Mouse (Mus musculus) frontal cortex, adult 2 months (tissue): ENCODE measurements around the gene Eva1b. TPM values are rescaled to one million over a fixed set of nuclear protein-coding genes. Genes with fewer than 3 reads are reported as not detected.
"Not testable (repeated sequence)": the region's sequence is repeated elsewhere in the genome, so short reads cannot be mapped to it uniquely, and the experiment has no call there.

Source experiments
- DNase-seq, 2 experiments: peaks; one replicate each; pipeline ENCODE4 v3.0.0; 2022; ENCODE audit warnings: low spot score in 1 of 2; ENCODE audit errors: extremely low spot score in 1 of 2
- polyA plus RNA-seq: library from polyadenylated mRNA; depleted of rRNA; stranded (reverse); fragments of >200 nt; gene quantifications from 2 replicates; pipeline ENCODE4 v1.2.3, GENCODE M21; 2012

Eva1b gene
- polyA plus RNA-seq, 1 experiment: 9.3 TPM

DNA sequence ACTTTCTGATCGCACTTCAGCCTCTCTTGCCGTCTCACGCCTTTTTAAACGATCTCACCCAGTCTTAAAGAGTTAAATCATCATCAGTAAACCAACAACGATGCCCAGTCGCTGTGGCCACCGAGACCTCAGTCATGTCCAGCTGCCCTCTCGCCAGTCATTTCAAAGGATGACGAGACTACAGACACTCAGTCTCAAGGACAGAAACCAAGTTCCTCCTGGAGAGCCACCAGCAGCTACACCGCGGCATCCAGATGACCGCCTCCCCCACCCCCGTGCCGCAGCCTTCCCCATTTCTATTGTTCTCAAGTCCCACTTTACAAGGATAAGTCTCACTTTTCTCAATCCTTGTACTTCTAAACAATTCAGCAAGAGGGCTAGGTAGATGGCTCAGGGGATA is 5.3 kb downstream of the Eva1b start:
- DNase-seq: no peak

DNA sequence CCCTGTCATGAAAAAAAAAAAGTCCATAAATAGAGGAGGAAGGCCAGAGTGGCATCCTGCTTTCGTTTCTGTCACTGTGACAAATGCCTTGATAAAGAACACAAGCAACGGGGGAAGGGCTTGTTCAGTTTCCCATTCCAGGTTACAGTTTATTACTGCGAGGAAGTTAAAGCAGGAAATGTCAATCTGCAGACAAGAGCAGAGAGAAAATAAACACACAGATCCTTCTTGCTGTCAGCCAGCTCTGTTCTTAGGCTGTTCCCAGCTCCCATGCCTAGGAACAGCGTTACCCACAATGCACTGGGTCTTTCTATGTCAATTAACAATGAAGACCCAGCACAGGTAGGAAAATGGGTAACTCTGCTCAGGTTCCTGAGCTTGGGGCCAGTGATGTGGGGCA is 7.6 kb downstream of the Eva1b start:
- DNase-seq: no peak

DNA sequence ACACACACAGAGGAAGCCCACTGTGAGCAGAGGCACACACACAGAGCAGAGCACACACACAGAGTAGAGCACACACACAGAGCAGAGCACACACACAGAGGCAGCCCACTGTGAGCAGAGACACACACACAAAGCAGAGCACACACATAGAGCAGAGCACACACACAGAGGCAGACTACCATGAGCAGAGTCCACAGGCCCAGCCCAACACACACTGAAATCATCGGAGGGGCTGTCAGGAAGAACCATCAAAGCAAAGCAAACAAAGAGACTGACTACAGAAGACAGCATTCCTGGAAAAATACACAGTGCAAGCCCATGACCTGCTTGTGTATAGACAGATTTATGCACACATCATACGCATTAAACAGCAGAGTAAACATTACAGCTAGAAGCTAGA is 8.3 kb downstream of the Eva1b start:
- no peak for DNase-seq

DNA sequence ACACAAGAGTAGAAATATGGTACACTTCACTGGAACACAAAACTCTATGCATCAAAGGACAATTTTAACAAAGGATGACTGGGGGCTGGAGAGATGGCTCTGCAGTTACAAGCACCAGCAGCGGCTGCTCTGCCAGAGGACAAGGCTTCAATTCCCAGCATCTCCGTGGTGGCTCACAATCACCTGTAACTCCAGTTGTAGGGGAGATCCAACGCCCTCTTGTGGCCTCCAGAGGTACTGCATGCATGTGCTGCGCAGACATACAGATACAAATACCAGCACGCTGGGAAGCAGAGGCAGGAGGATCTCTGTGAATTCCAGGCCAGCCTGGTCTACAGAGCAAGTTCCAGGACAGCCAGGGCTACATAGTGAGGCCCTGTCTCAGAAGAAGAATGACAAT is 9.1 kb downstream of the Eva1b start:
- DNase-seq: no peak

DNA sequence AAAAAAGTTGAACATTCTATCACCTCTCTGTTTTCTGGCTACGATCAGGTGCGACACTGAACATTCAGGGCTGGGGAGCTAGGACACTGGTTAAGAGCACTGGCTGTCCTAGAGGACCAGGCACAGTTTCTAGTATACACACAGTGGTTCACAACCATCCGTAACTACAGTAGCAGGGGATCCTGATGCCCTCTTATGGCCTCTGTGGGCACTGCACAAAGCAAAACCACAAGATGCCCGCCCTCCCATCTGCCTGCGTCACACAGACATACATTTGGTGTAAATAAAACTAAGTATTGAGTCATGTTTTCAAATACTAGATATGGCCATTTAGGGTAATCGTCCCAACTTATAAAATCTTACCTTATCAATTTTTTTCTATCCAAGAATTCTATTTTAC is 10.0 kb downstream of the Eva1b start:
- no peak for DNase-seq

DNA sequence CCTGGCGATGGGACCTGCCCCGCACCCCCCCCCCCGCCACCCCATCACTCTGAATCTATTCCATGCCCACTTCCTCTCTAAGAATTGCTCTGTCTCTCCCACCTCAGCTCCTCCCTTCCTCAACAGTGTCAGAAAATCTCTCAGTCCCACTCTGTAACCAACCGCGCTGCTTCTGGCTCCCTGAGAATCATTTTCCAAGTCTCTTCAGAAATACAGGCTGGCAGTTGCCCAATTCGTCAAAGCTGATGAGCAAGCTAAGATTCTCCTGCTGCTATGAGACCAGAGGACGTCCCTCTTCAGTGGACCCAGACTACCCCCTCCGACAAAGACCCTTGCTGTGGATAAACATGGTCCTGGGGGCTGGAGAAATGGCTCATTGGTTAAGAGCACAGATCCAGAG is 11.9 kb downstream of the Eva1b start:
- DNase-seq: peak in 1 of 2 experiments; percentile 42

DNA sequence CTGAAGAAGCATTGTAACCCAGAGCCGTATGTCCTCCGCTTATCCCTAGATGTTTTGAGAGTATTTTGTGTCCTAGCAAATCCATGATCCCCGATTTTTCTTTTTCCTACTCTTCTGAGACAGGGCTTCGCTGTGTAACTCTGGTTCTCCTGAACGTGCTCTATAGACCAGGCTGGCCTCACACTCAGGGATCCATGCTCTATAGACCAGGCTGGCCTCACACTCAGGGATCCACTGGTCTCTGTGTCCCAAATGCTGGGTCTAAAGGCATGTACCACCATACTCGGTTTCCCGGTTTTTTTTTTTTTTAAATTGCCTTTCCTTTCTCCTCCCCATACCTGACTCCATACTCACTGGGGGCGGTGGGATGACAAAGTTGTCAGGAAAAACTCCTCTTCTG is 13.4 kb downstream of the Eva1b start:
- no peak for DNase-seq

DNA sequence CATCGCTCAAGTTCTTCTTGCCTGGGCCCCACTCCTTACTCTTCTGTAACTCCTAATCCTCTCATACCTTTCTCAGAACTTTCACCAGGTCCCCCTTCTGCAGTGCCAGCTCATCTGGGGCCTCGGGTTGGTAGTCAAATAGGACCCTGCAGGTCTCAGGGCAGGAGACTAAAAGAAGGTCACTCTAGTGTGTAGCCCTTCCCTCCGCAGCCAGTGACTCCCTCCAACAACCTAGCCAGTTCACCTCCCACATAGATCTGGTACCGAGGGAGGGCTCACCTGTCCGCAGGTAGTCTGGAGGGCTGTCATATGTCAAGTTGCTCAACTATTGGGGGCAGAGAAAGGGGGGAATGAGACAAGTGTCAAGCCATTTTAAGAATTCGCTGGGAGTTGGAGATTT is 13.9 kb downstream of the Eva1b start:
- no peak for DNase-seq

DNA sequence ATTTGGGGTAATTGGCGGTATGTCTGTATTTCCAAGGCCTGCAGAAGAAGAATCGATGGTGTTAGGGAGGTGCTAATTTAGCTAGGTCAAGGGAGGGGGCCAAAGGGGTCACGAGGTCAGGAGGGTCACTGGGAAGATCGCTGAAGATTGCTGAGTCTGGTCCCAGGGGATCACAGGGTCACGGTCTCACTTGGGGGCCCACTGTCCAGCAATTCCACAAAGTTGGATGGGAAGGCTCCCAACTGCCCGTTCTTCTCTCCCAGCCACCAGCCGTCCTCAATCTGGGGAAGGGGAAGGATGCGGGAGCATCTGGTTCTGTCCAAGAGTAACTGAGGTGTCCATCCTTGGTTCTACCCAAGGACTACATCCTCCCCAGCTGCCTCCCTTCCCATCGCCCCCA is 14.4 kb downstream of the Eva1b start:
- no peak for DNase-seq

DNA sequence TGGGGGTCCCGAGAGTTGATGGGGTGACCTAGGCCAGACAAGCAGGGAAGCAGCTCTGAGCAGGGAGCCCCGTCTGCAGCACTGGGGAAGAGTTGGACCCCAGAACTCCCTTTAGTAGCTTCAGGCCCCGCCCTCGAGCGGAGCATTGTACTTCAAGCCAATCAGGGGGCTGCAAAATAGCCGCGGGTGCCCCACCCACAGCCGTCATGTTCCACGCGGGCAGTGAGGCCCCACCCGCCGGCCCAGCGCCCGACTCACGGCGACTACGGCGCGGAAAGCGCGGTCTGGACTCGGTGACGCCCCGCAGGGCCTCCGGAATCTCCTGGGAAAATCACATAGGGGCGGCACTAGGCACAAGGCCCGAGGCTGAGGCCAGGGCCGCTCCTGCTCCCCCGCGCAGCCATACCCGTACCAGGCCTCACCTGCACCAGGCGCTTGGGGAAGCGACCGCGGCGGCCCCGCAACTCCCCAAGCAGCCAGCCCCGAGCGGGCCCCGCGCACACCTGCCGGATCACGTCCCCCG is 15.1 kb downstream of the Eva1b start:
- peak; percentile 74 to 81 for DNase-seq

DNA sequence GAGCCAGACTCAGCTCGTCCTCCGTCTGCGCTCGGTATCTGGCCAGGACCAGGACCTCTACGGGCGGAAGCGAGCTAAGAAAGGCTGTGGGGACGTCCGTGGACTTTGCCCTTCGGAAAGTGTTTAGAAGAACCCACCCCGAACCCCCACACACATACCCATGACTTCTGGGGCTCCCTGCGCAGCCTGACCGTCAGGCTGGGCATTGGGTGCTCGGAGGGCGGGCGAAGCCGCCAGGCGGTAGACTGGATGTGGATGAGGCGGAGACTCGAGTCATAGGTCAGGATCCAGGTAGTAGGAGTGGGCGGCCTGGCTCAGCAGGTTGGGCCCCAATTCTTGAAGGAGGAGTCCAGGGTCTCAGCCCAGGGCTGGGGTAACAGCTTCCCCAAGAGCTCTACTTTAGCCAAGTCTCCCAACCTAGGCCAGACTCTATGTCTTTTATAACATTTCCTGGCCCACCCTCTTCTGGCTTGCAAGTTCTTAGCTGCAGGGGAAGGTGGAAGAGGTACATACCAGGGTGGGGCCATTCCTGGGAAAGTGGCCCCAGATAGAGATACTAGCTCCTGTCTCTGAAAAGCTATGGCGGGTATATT is 15.6 kb downstream of the Eva1b start, which contains the start of gene Sh3d21:
TSS of gene Sh3d21 (minus strand) at position 425 of the 593 bp plus-strand sequence.
- no peak for DNase-seq

DNA sequence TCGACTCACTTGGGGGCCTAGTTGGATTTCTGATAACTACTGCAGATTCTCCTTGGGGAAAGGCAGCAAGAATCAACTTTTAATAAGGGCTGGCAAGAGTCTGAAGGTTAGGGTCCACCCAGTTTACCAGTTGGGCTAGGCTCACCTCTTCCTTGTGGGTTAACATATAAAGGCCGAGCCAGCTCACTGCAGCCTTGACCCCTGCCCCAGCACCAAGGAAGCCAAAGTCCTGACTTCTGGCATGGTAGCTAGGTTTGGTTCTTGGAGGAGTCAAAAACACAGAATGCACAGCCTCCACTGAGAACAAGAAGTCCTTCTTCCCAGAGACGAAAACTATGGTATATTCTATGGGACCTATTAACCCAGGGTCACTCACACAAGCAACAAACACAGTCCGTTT is 16.1 kb downstream of the Eva1b start:
- DNase-seq: no peak

DNA sequence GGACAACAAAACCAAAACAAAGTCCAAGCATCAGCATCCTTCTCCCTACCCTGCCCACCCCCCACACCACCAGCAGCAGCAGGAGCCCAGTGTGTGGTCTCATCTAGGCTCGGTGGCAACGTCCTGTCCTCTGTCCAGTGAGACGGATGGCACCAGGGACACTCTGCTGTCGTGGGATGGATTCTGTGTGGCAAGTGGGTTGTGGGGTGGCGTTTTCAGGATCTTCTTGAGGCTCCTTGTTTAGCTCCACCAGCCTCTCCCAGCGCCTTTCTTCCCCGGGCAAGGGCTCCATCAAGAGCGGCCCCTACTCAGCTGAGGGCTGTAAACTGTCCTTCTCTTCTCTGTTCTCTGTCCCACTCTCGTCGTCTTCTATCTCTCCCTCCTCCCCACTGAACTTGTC is 17.5 kb downstream of the Eva1b start:
- DNase-seq: not testable (repeated sequence)

DNA sequence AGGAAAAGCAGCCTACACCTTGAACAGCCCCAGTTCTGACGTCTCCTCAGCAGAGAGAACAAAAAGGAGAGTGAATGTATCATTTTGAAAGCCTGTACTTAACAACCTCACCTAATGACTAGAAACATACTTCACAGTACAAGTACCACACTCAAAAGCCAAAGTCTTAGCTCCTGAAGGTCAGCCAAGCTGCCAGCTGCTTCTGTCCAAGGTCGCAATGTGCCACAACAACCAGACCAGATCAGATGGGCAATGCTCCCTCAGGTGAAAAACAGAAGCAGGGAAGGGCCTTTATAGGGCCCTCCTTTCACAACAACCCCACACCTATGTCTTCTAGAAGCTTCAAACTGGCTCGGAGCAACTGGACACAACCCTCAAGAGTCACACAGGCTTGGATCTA is 18.5 kb downstream of the Eva1b start:
- DNase-seq: no peak

DNA sequence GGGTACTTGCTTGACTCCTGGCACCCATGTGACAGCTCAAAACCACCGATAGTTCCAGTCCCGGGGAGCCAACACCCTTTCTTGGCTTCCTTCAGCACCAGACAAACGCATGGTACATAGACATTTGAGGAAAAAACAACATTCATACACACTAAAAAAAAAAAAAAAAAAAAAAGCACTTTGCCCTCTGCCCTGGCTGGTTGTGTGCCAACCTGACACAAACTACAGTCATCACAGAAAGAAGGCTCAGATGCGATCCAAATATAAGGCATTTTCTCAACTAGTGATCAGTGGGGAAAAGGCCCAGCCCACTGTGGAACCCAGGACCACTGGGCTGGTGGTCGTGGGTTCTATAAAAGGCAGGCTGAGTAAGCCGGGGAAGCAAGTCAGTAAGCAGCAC is 21.3 kb downstream of the Eva1b start:
- no peak for DNase-seq

DNA sequence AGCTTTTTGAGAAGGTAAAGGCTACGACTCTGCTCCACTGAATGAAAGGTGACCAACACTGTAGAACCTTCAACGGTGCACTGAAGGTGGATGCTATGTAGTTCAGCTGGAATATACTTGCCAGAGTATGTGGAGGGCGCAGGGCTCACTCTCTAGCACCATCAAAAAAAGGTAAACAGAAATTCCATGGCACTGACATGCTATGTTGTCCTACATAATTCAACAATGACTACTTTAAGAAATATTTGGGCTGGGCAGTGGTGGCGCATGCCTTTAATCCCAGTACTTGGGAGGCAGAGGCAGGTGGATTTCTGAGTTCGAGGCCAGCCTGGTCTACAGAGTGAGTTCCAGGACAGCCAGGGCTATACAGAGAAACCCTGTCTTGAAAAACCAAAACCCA is 23.2 kb downstream of the Eva1b start:
- not testable (repeated sequence) for DNase-seq

DNA sequence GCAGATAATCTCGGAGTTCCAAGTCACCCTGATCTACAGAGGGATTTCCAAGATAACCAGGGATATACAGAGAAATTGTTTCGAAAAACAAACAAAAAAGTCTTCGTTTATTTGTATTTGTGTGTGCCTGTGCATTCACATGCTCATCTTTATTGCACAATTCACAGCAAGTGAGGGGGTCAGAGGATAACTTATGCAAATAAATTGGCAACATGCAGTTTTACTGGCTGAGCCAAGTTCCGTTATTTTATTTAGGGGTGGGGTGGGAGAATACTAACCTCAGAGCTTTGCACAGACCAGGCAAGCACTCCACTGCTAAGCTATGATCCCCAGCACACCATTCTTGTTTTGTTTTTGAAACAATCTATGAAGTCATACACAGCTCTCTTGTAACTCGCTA is 26.3 kb downstream of the Eva1b start:
- DNase-seq: no peak

DNA sequence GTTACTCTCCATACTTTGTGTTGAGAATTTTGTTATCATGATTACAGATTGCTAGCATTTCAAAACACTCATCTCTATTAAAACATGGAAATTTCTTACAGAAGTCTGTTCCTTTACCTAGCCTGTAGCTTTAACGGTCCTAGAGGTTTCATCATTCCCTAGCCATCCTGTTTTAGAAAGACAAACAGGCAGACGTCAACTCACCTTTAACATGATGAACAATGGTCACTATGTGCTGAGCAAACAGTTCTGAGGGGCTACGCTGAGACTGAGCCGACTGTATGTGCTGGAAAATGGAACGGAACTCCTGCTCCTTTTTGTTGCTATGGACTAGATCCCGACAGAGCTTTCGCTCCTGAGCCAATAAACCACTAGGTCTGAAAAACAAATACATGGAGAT is 28.4 kb downstream of the Eva1b start:
- not testable (repeated sequence) for DNase-seq

DNA sequence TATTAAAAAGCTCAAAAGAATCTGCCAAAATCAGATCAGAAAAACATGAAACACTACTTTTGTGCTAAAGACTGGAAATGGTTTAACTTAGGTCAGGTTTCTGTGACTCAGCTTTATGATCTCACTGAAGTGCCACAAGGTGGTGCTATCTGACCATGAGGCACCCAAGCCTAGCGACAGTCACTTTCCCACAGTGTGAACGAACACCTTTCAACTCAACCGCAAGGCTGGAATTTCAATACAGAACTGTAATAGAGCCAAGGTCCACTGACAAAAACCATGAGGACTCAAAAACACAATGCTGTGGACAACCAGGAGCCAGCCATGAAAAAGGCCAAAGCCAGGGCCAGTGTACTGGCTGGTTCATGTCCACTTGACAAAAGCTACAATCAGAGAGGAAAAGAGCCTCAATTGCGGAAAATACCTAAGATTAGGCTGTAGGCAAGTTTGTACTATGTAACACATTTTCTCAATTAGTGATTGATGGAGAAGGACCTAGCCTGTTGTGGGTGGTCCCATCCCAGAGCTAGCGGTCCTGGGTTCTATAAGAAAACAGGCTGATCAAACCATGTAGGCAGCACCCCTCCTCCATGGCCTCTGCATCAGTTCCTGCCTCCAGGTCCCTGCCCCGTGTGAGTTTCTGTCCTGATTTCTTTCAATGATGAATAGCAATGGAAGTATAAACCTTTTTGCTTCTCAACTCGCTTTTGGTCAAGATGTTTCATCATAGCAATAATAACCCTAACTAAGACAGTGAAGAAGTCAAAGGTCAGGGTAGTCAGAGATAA is 33.8 kb downstream of the Eva1b start:
- DNase-seq: peak in 1 of 2 experiments; percentile 64

DNA sequence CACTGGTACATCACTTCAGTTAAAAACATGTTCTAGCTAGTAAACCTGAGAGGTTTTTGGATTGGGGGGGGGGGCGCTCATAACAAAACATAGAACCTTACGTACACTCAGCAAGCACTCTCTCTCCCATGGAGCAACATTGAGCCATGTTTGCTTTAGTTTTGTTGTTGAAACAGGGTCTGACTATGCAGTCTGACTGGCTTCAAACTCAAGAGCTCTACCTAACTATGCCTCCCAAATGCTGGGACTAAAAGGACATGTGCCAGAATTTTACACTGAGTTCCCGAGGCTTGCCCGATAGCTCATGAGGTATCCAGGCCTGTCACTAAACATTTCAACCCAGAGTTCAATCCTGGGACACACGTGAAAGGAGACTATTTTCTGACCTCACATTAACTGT is 35.5 kb downstream of the Eva1b start:
- DNase-seq: no peak

DNA sequence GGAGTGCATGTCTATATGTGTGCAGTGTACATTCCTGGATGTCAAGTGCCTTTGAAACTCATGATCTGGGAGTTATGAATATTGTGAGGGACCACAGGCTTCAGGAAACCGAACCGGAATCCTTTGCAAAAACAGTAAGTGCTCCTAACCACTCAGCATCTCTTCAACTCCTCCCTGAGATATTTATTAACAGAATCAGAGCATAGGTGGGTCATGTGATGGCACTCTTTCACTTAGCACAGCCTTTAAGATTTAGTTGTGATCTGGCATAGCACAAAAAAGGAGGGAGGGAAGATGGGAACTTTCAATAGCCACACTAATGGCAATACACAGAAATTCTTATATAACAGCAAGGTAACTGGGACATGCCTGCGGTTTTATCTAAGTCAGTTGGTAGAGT is 39.6 kb downstream of the Eva1b start:
- DNase-seq: no peak

DNA sequence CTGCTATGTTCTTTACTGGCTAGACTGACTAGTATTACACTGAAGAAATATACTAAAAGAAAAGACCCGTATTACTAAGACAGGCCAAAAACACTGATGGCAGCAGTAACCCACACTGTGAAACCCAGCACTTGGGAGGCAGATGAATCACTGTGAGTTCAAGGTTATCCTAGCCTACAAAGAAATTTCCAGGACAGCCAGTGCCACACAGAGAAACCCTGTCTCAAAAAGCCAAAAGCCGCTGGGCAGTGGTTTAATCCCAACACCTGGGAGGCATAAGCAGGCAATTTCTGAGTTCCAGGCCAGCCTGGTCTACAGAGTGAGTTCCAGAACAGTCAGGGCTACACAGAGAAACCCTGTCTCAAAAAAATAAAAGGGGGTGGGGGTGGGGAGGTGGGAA is 43.1 kb downstream of the Eva1b start:
- DNase-seq: no peak
